Mouse (Mus musculus): Measurements from ENCODE around the gene Iqsec2. TPM values are rescaled to one million over a fixed set of nuclear protein-coding genes. Genes with fewer than 3 reads are reported as not detected.

Gene Iqsec2
- 2.5 and 2.8 TPM in 2 replicates for polyA plus RNA-seq (2012; rRNA removed)

DNA sequence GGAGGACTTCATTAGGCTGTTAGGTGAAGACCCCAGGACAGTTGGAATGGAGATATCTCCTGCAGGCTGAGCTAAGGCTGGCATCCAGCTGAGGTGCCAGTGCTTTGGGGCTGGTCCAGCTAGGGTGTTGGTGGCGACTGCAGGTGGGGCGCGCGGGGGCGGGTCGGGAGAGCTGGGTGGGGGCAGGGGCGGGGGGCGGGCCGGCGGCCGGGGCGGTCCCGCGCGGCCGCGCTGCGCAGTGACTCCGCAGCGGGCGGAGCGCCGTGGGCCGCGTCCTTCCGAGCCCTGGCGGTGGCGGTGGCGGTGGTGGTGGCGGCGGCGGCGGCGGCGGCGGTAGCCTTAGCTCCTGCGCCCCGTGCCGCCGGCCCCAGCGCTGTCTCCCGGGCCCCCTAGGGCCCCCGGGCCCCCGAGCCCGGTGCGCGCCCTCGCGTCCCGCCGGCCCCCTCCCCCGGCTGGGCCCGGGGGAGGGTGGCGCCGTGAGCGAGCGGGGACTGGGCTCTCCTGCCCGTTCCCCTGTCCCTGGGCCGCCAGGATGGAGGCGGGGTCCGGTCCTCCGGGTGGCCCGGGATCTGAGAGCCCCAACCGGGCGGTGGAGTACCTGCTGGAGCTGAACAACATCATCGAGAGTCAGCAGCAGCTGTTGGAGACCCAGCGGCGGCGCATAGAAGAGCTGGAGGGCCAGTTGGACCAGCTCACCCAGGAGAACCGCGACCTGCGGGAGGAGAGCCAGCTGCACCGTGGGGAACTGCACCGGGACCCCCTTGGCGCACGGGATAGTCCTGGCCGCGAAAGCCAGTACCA lies at the start of gene Iqsec2:
Gene Iqsec2 (plus strand): TSS at position 328 of the 801 bp plus-strand sequence.

GRCm38 (mm10) chrX:152232781-152233763 lies 89.0 kb downstream of the Iqsec2 start, which contains the start of gene Kdm5c:
TSS of gene Kdm5c (plus strand) at chrX:152233020.

Other genes starting within 250 kb of the Iqsec2 start
- gene Hsd17b10, start 142.4 kb upstream of the Iqsec2 start, polyA plus RNA-seq (2012; rRNA removed): 90.3 and 92.4 TPM in 2 replicates
- 0.67 and 0.80 TPM in 2 replicates for gene Ribc1, start 128.0 kb upstream of the Iqsec2 start, polyA plus RNA-seq (2012; rRNA removed)
- gene Smc1a, start 127.8 kb upstream of the Iqsec2 start, polyA plus RNA-seq (2012; rRNA removed): 23.6 and 27.4 TPM in 2 replicates
- 16.1 and 17.9 TPM in 2 replicates for gene Kdm5c, start 88.8 kb downstream of the Iqsec2 start, polyA plus RNA-seq (2012; rRNA removed)
- 2.3 and 2.7 TPM in 2 replicates for gene Kantr, start 183.2 kb downstream of the Iqsec2 start, polyA plus RNA-seq (2012; rRNA removed)
- 15.1 and 16.6 TPM in 2 replicates for gene Tspyl2, start 198.2 kb downstream of the Iqsec2 start, polyA plus RNA-seq (2012; rRNA removed)
- gene Gpr173, start 224.4 kb downstream of the Iqsec2 start, polyA plus RNA-seq (2012; rRNA removed): 0.30 and 0.34 TPM in 2 replicates